ENCODE assay signal across 8 mouse cellular contexts in the genomic region with DNA sequence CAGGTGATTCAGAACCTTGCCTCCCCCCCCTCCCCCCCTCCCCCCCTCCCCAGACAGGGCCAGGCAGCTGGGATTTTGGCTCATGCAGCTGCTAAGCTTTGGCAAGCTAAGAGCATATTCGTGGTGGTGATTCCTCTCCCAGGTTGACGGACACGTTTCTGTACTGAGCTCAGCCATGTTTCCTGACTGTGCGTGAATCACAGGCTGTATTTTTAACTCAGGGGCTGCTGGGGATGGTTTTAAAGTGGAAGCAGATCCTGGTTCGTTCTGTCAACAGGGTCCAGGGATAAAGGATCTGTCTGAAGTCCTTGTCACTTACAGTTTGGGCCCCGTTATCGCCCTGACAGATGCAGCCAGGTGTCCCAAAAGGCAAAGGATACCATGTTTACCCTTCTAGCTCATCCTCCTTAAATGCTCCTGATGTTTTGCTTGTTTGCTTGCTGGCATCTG. TPM values are rescaled to one million over a fixed set of nuclear protein-coding genes. Genes with fewer than 3 reads are reported as not detected.
DNase-seq lines count a peak whose midpoint lies in the region; ATAC-seq and TF ChIP-seq lines count a peak whose summit lies in the region.

No protein-coding gene starts in this region.

- no peak for TF ChIP-seq POLR2A in CH12.LX (IDR thresholded peaks at IDR 0.05; ENCODE audit: low read depth, low read length)
- no peak for TF ChIP-seq POLR2A in small intestine, adult 2 months (IDR thresholded peaks at IDR 0.05; ENCODE audit: low read depth, low read length)

- peak overlapping the region; percentile 85 for H3K4me2 ChIP-seq in CH12.LX (ENCODE audit: insufficient read depth, low read depth, poor library complexity, severe bottlenecking)
- H3K4me2 ChIP-seq in embryonic facial prominence, embryonic 14.5 days (ENCODE audit: low read depth, low read length) = peak overlapping the region; percentile 55
- no peak overlapping the region for H3K4me2 ChIP-seq in intestine, embryonic 16.5 days (ENCODE audit: low read depth, low read length)

- peak; percentile 53 for DNase-seq in heart, adult 8-10 months (ENCODE audit: low spot score)
- DNase-seq in heart, postnatal 36 days = no peak
- no peak for DNase-seq in CH12.LX (ENCODE audit: extremely low read depth)
- peak; percentile 89 for DNase-seq in embryonic facial prominence, embryonic 14.5 days (ENCODE audit: low spot score)
- DNase-seq in testis, postnatal 10 days (ENCODE audit: low spot score) = no peak
- no peak for DNase-seq in layer of hippocampus, adult 18-20 months (ENCODE audit: low spot score in 2 of 2)

- H3K27ac ChIP-seq in CH12.LX (ENCODE audit: insufficient read depth, low read depth) = peak overlapping the region; percentile 29; the same call in 1 of the 2 replicates
- peak overlapping the region; percentile 97 for H3K27ac ChIP-seq in embryonic facial prominence, embryonic 14.5 days (replicated peaks; ENCODE audit: low read depth, low read length)
- H3K27ac ChIP-seq in intestine, embryonic 16.5 days (ENCODE audit: low read length) = peak overlapping the region; percentile 99
- H3K27ac ChIP-seq in small intestine, adult 2 months (ENCODE audit: insufficient read depth, low read depth, low read length) = peak overlapping the region; percentile 59

- no peak for TF ChIP-seq RAD21 in CH12.LX (IDR thresholded peaks at IDR 0.05; ENCODE audit: low read depth, low read length)

- no peak for ATAC-seq in embryonic facial prominence, embryonic 14.5 days (ENCODE audit: low read depth)
- no peak for ATAC-seq in intestine, embryonic 16.5 days

- in situ Hi-C loops in CH12.LX (cut with MboI; ENCODE audit: low pct_ligation_motif_present, low pct_unique_long_range_greater_than_20kb, low sequenced_read_pairs) = no loop called here

- peaks cover 16 to 68% of the 10 kb centered on the region in 2 experiments for H3K4me1 ChIP-seq in CH12.LX (ENCODE audit: control insufficient read depth in 1 of 2, insufficient read depth in 2 of 2)
- peaks cover 78% of the 10 kb centered on the region for H3K4me1 ChIP-seq in embryonic facial prominence, embryonic 14.5 days (ENCODE audit: control insufficient read depth, insufficient read depth, low read length)
- peaks cover 72% of the 10 kb centered on the region for H3K4me1 ChIP-seq in intestine, embryonic 16.5 days (ENCODE audit: control insufficient read depth, insufficient read depth, low read length)
- H3K4me1 ChIP-seq in small intestine, adult 2 months (ENCODE audit: control insufficient read depth, insufficient read depth, insufficient read length, low read length) = peaks cover 17% of the 10 kb centered on the region

- H3K79me2 ChIP-seq in CH12.LX (replicated peaks; ENCODE audit: control insufficient read depth, extremely low read depth, insufficient read depth, poor library complexity, severe bottlenecking) = no peaks in the 10 kb centered on the region

- dilution Hi-C loops in CH12.LX (cut with MboI; ENCODE audit: extremely low pct_ligation_motif_present, extremely low pct_unique_long_range_greater_than_20kb, low sequenced_read_pairs) = no loop called here

- H3K9me3 ChIP-seq in CH12.LX (replicated peaks; ENCODE audit: low read length) = no peaks in the 10 kb centered on the region
- H3K9me3 ChIP-seq in embryonic facial prominence, embryonic 14.5 days (ENCODE audit: control insufficient read depth, low read length) = no peaks in the 10 kb centered on the region
- H3K9me3 ChIP-seq in intestine, embryonic 16.5 days (ENCODE audit: control insufficient read depth, low read length) = no peaks in the 10 kb centered on the region

- TF ChIP-seq CTCF in CH12.LX (conservative IDR thresholded peaks at IDR 0.05 in 1 of 2, IDR thresholded peaks at IDR 0.05 in 1 of 2; ENCODE audit: low read depth in 2 of 2, low read length in 2 of 2) = no peak
- TF ChIP-seq CTCF in small intestine, adult 2 months (IDR thresholded peaks at IDR 0.05; ENCODE audit: extremely low read depth, insufficient read length, insufficient replicate concordance, low read depth, low read length) = no peak

- no peaks in the 10 kb centered on the region for H3K27me3 ChIP-seq in CH12.LX (replicated peaks)
- no peaks in the 10 kb centered on the region for H3K27me3 ChIP-seq in embryonic facial prominence, embryonic 14.5 days (replicated peaks; ENCODE audit: control insufficient read depth, insufficient read depth, low read length)
- no peaks in the 10 kb centered on the region for H3K27me3 ChIP-seq in intestine, embryonic 16.5 days (replicated peaks; ENCODE audit: control insufficient read depth, insufficient read depth, low read length)
- no peaks in the 10 kb centered on the region for H3K27me3 ChIP-seq in small intestine, adult 2 months (ENCODE audit: control insufficient read depth, insufficient read depth, low read length)

- WGBS in embryonic facial prominence, embryonic 14.5 days = 9% methylated on average over 7 of the region's 7 CpGs
- WGBS in intestine, embryonic 16.5 days = 27% methylated on average over 7 of the region's 7 CpGs
- WGBS in small intestine, adult 2 months = 49% methylated on average over 7 of the region's 7 CpGs

- no peak for TF ChIP-seq EP300 in CH12.LX (IDR thresholded peaks at IDR 0.05; ENCODE audit: low read length)

- peak overlapping the region in 1 of 3 experiments; percentile 25 for H3K4me3 ChIP-seq in CH12.LX (replicated peaks in 1 of 3; ENCODE audit: low read depth in 2 of 3, low read length in 2 of 3, poor library complexity in 1 of 3)
- no peak overlapping the region for H3K4me3 ChIP-seq in embryonic facial prominence, embryonic 14.5 days (ENCODE audit: low read depth, low read length)
- no peak overlapping the region for H3K4me3 ChIP-seq in intestine, embryonic 16.5 days (ENCODE audit: low read length)
- H3K4me3 ChIP-seq in small intestine, adult 2 months (ENCODE audit: low read depth, low read length) = no peak overlapping the region

- intact Hi-C loops in heart, postnatal 36 days (cut with DNase I) = no loop called here

- peaks cover 0 to 4% of the 10 kb centered on the region in 2 experiments for H3K36me3 ChIP-seq in CH12.LX (replicated peaks in 1 of 2; ENCODE audit: control insufficient read depth in 1 of 2, insufficient read depth in 1 of 2, low read length in 1 of 2)
- no peaks in the 10 kb centered on the region for H3K36me3 ChIP-seq in embryonic facial prominence, embryonic 14.5 days (ENCODE audit: control insufficient read depth, insufficient read depth, low read length)
- H3K36me3 ChIP-seq in intestine, embryonic 16.5 days (ENCODE audit: control insufficient read depth, insufficient read depth, low read length) = no peaks in the 10 kb centered on the region
- no peaks in the 10 kb centered on the region for H3K36me3 ChIP-seq in small intestine, adult 2 months (ENCODE audit: control insufficient read depth, insufficient read depth, low read length)

- peak overlapping the region; percentile 81 for H3K9ac ChIP-seq in CH12.LX (ENCODE audit: insufficient read depth, low read depth)
- peak overlapping the region; percentile 50; the same call in 1 of the 2 replicates for H3K9ac ChIP-seq in embryonic facial prominence, embryonic 14.5 days (ENCODE audit: low read depth, low read length)
- H3K9ac ChIP-seq in intestine, embryonic 16.5 days (ENCODE audit: low read depth, low read length) = peak overlapping the region; percentile 37

TF ChIP-seq in CH12.LX, 34 proteins besides CTCF, POLR2A, EP300 and RAD21 (continues in another document):
- TF ChIP-seq MAZ (IDR thresholded peaks at IDR 0.05; ENCODE audit: low read depth, low read length) (no peak), TCF12 (IDR thresholded peaks at IDR 0.05; ENCODE audit: low read depth, low read length) (0 out of 2 replicates have a peak, but pooled peaks have one; percentile 20), HCFC1 (IDR thresholded peaks at IDR 0.05; ENCODE audit: low read depth, low read length) (no peak), SIN3A (IDR thresholded peaks at IDR 0.05; ENCODE audit: low read length) (0 out of 2 replicates have a peak, but pooled peaks have one; percentile 1), UBTF (IDR thresholded peaks at IDR 0.05; ENCODE audit: low read depth, low read length) (no peak), ZNF384 (IDR thresholded peaks at IDR 0.05; ENCODE audit: low read depth, low read length) (no peak), RCOR1 (conservative IDR thresholded peaks at IDR 0.05; ENCODE audit: low read depth, low read length) (no peak), USF2 (conservative IDR thresholded peaks at IDR 0.05; ENCODE audit: low read depth, low read length) (no peak), NELFE (IDR thresholded peaks at IDR 0.05; ENCODE audit: low read depth, low read length) (no peak), NRF1 (IDR thresholded peaks at IDR 0.05; ENCODE audit: low read depth, low read length) (no peak), MAFK (IDR thresholded peaks at IDR 0.05; ENCODE audit: insufficient replicate concordance, low read length) (no peak), POLR2AphosphoS2 (IDR thresholded peaks at IDR 0.05; ENCODE audit: low read depth, low read length) (no peak), CHD1 (IDR thresholded peaks at IDR 0.05; ENCODE audit: low read depth, low read length) (no peak), BHLHE40 (IDR thresholded peaks at IDR 0.05; ENCODE audit: low read depth, low read length) (0 out of 2 replicates have a peak, but pooled peaks have one; percentile 12), ZMIZ1 (IDR thresholded peaks at IDR 0.05; ENCODE audit: low read depth, low read length) (no peak), MAX (IDR thresholded peaks at IDR 0.05; ENCODE audit: low read length) (no peak)

RNA-seq across cellular contexts. Expression of gene Irf2bpl, which starts 11.9 kb away (rescaled TPM):
- total RNA-seq in heart, adult 8-10 months (2022) = 10 to 100 TPM; 26.2 to 30.4 (median 27.8) TPM
- 10 to 100 TPM; 36.1 to 37.0 TPM for total RNA-seq in heart, postnatal 36 days (2021)
- total RNA-seq in CH12.LX (2012; rRNA removed) (19.6 and 21.4 TPM in 2 replicates), CH12.LX (2014; rRNA removed) (7.0 and 8.2 TPM in 2 replicates)
- polyA plus RNA-seq in CH12.LX (2012; ENCODE audit: insufficient read length, low read depth) = 10.2 and 12.1 TPM in 2 replicates
- polyA plus RNA-seq in embryonic facial prominence, embryonic 14.5 days (2014; fragmentation: Nextera tagmentation; extraction: Ambion mirVana) = 33.5 and 33.8 TPM in 2 replicates
- polyA plus RNA-seq in intestine, embryonic 16.5 days (2015; fragmentation: Nextera tagmentation; extraction: Ambion mirVana) = 8.2 and 10.9 TPM in 2 replicates
- polyA plus RNA-seq in small intestine, adult 2 months (2012; rRNA removed) = 17.5 and 30.5 TPM in 2 replicates
- 10 to 100 TPM; 76.4 to 76.9 TPM for total RNA-seq in layer of hippocampus, adult 18-20 months (2021)

RNA-seq across cellular contexts. Expression of gene Cipc, which starts 50.4 kb away (rescaled TPM):
- total RNA-seq in heart, adult 8-10 months (2022) = 10 to 100 TPM; 42.4 to 53.8 (median 48.3) TPM
- total RNA-seq in heart, postnatal 36 days (2021) = 10 to 100 TPM; 46.4 to 48.4 TPM
- total RNA-seq in CH12.LX (2012; rRNA removed) (18.7 and 19.6 TPM in 2 replicates), CH12.LX (2014; rRNA removed) (15.7 and 16.7 TPM in 2 replicates)
- polyA plus RNA-seq in CH12.LX (2012; ENCODE audit: insufficient read length, low read depth) = 17.5 and 20.5 TPM in 2 replicates
- 21.4 and 23.3 TPM in 2 replicates for polyA plus RNA-seq in embryonic facial prominence, embryonic 14.5 days (2014; fragmentation: Nextera tagmentation; extraction: Ambion mirVana)
- 7.9 and 9.5 TPM in 2 replicates for polyA plus RNA-seq in intestine, embryonic 16.5 days (2015; fragmentation: Nextera tagmentation; extraction: Ambion mirVana)
- polyA plus RNA-seq in small intestine, adult 2 months (2012; rRNA removed) = 7.9 and 16.3 TPM in 2 replicates
- 10 to 100 TPM; 72.9 to 75.1 TPM for total RNA-seq in layer of hippocampus, adult 18-20 months (2021)

Comparison
In these comparisons a context has a peak if more than half of its experiments do, and no peak if none do; other contexts are left out.
1. DNase-seq: peak in heart, adult 8-10 months (single experiment) and embryonic facial prominence, embryonic 14.5 days (single experiment); none in heart, postnatal 36 days (0 of 2), CH12.LX (single experiment), testis, postnatal 10 days (single experiment) and layer of hippocampus, adult 18-20 months (0 of 2).
2. H3K27ac ChIP-seq: peak in every context shown above with its lines; median percentile 99 in intestine, embryonic 16.5 days; 97 in embryonic facial prominence, embryonic 14.5 days; 59 in small intestine, adult 2 months; 29 in CH12.LX.
3. Peak in every context shown above with its lines, with median percentiles within 50 percentile points of each other: H3K9ac ChIP-seq.